Mouse (Mus musculus): ENCODE measurements around the gene Mmp8. TPM values are rescaled to one million over a fixed set of nuclear protein-coding genes. Genes with fewer than 3 reads are reported as not detected.
A peak's percentile ranks its signal among the peaks of the same experiment; 100 is the strongest.

Gene Mmp8
- polyA plus RNA-seq, 1 experiment from 2014 or later, result not detected

DNA sequence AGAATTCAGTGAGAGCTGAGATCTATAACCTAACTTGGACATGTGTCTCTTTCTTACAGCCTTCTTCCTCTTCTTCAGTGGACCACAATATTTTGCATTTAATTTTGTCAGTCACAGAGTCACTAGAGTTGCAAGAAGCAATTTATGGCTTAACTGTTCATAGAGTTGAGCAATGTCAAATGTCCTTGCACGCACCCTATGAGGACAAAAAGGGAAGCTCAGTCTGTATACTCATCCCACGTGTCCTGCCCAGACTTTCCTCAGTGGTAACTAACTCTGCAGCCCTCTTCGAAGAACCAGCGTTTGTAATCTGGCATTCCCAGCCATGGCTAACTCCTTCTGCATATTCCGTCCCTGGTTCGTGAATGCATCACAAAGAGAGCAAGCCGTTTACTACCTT, 9.1 kb downstream of the Mmp8 start:
- Histone ChIP-seq H3K9me3 (no peaks in the 10 kb centered on the region), H3K27ac (replicated peaks) (no peak overlapping the region), H3K27me3 (replicated peaks; ENCODE audit: low read depth, poor library complexity, severe bottlenecking) (no peaks in the 10 kb centered on the region), H3K4me1 (no peaks in the 10 kb centered on the region), H3K36me3 (replicated peaks) (no peaks in the 10 kb centered on the region), H3K4me3 (no peak overlapping the region)
- 76% methylated on average over 7 of the region's 7 CpGs for whole genome bisulfite sequencing
- no peak for DNase-seq (ENCODE audit: low spot score)

DNA sequence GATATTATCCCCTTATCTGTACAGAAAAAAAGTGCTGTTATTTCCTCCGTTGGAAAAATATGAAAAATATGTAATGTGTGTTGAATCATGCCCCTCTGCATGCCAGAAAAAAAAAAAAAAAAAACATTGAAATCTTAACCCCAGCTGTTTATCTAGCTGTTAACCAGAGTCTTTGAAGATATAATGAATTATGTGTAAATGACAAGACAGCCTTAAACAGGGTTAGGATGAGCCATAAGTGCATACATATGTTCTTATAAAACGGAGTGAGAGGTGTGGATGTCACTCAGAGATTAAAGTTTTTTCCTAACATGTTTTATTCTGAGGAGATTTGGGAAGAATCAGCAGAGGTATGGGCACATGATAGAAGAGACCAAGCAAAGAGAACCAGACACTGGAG, 9.7 kb downstream of the Mmp8 start:
- no peak for DNase-seq (ENCODE audit: low spot score)
- Histone ChIP-seq H3K4me3 (no peak overlapping the region), H3K9me3 (no peaks in the 10 kb centered on the region), H3K4me1 (no peaks in the 10 kb centered on the region), H3K27me3 (replicated peaks; ENCODE audit: low read depth, poor library complexity, severe bottlenecking) (no peaks in the 10 kb centered on the region), H3K36me3 (replicated peaks) (no peaks in the 10 kb centered on the region), H3K27ac (replicated peaks) (no peak overlapping the region)
- 75% methylated on average over 2 of the region's 2 CpGs for WGBS

DNA sequence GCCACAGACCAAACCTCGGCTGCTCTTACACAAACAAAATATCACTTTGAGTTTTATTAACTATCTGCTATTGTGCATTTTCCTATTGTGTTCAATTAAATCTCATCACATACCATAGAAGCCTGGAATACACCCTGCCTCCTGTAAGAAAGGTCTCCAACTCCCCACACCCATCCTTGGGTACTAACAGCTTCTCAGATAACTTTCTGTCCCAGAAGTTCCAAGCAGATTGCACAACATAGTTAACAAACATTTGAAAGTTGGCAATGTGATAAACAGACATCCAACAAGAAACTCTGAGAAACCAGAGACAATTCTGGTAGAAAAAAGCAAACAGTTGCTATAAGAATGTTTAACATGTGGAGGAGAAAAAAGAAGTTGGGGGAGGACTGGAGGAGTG, 12.2 kb downstream of the Mmp8 start:
- no peaks in the 10 kb centered on the region for H3K4me1 ChIP-seq
- no peak for DNase-seq (ENCODE audit: low spot score)
- 93% methylated on average over 1 of the region's 1 CpGs for WGBS
- H3K27me3 ChIP-seq (replicated peaks; ENCODE audit: low read depth, poor library complexity, severe bottlenecking), result no peaks in the 10 kb centered on the region
- H3K4me3 ChIP-seq, result no peak overlapping the region
- H3K36me3 ChIP-seq (replicated peaks), result no peaks in the 10 kb centered on the region
- H3K27ac ChIP-seq (replicated peaks), result no peak overlapping the region
- H3K9me3 ChIP-seq, result no peaks in the 10 kb centered on the region

DNA sequence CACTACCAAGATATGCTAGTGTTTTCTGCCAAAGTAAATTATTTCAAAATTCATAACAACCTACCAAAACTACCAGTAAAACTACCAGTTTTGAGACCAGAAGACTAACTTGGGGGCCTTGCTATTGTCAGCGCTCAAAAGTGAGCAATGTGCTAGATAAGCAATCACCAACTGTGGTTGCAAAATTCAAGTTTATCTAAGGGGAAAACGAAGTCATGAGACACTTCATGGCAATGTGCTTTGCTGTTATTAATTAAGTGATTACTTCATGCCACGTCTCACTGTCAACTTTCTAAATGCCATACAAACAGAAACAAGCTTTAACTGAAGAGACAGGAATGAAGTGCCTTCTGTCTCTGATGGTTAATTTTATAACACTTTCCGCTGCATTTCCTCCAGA, 12.9 kb downstream of the Mmp8 start, which contains the start of gene Mmp27:
TSS of gene Mmp27 (plus strand) at position 235 of the 400 bp plus-strand sequence.
- Histone ChIP-seq H3K36me3 (replicated peaks) (no peaks in the 10 kb centered on the region), H3K27me3 (replicated peaks; ENCODE audit: low read depth, poor library complexity, severe bottlenecking) (no peaks in the 10 kb centered on the region), H3K4me3 (no peak within 1 kb of the TSS), H3K4me1 (no peaks in the 10 kb centered on the region), H3K27ac (replicated peaks) (no peak within 1 kb of the TSS), H3K9me3 (no peaks in the 10 kb centered on the region)
- WGBS, result 73% methylated on average over 4 of the region's 4 CpGs
- no peak for DNase-seq (ENCODE audit: low spot score)

DNA sequence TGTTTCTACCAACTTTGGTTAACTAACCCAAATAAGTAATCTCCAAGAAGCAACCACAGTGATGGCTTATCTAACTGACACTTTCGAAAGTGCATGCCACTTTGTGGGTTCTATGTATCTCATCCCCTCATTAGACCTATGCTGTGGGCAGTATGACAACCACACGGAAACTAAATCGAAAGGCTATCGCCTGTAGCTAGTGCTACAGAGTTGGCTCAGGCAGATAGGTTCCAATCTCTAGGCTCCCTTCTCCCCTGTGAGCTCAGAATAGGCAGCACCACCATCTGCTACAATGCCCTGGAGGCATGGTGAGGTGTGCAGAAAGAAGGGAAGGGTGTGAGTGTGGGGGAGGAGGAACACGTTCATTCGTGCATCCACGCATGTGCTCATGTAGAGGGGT, 13.9 kb downstream of the Mmp8 start:
- 90% methylated on average over 7 of the region's 7 CpGs for WGBS
- H3K4me3 ChIP-seq, result no peak overlapping the region
- H3K27me3 ChIP-seq (replicated peaks; ENCODE audit: low read depth, poor library complexity, severe bottlenecking), result no peaks in the 10 kb centered on the region
- DNase-seq (ENCODE audit: low spot score), result no peak
- H3K4me1 ChIP-seq, result no peaks in the 10 kb centered on the region
- H3K27ac ChIP-seq (replicated peaks), result no peak overlapping the region
- no peaks in the 10 kb centered on the region for H3K36me3 ChIP-seq (replicated peaks)
- H3K9me3 ChIP-seq, result no peaks in the 10 kb centered on the region

DNA sequence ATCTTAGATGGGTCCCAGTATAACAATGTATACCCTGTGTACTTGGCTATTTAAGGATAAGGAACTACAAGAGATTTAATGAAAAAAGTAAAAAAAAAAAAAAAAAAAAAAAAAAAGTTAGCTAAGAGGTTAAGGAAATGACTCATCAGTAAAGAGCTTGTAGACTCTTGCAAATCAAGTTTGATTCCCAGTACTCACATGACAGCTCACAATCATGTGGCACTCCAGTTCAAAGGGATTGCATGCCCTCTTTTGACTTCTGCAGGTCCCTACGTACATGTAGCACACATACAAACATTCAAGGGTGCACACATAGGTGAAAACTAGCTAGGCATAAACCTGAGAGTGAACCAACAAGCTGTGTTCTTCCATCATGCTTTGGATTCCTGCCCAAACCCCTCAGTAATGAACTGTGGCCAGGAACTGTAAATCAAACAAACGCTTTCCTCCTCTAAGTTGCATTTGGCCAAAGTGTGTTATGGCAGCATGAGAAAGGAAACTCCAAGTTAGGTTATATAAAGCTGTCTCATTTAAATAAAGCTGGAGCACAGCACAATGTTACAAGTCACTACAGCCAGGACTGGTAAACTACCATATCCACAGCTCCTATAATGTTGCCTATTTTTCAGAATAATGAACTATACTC, 14.5 kb downstream of the Mmp8 start:
- Histone ChIP-seq H3K36me3 (replicated peaks) (no peaks in the 10 kb centered on the region), H3K4me1 (no peaks in the 10 kb centered on the region), H3K27me3 (replicated peaks; ENCODE audit: low read depth, poor library complexity, severe bottlenecking) (no peaks in the 10 kb centered on the region), H3K9me3 (no peaks in the 10 kb centered on the region), H3K4me3 (no peak overlapping the region), H3K27ac (replicated peaks) (no peak overlapping the region)
- DNase-seq (ENCODE audit: low spot score), result no peak
- WGBS, result 85% methylated on average over 2 of the region's 2 CpGs

DNA sequence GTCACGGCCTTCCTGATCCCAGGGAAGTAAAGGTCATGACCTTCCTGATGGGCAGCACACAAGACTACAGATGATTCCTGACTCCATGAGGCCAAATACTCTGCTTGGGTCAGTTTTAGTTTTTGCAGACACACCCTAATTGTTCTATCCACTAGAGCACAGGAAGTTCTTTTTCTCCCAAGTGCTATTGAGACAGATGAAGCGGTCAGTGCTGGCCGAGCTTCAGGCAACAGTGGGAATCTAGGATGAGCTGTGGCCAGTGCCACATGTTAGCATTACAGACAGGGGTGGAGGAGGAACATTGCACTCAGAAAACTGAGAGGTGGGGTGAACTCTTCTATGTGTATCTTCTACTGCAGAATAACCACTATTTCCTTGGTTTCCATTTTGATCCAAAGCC, 17.3 kb downstream of the Mmp8 start:
- Histone ChIP-seq H3K4me1 (no peaks in the 10 kb centered on the region), H3K9me3 (no peaks in the 10 kb centered on the region), H3K36me3 (replicated peaks) (no peaks in the 10 kb centered on the region), H3K27ac (replicated peaks) (no peak overlapping the region), H3K27me3 (replicated peaks; ENCODE audit: low read depth, poor library complexity, severe bottlenecking) (no peaks in the 10 kb centered on the region), H3K4me3 (no peak overlapping the region)
- 53% methylated on average over 3 of the region's 3 CpGs for WGBS
- DNase-seq (ENCODE audit: low spot score), result no peak

DNA sequence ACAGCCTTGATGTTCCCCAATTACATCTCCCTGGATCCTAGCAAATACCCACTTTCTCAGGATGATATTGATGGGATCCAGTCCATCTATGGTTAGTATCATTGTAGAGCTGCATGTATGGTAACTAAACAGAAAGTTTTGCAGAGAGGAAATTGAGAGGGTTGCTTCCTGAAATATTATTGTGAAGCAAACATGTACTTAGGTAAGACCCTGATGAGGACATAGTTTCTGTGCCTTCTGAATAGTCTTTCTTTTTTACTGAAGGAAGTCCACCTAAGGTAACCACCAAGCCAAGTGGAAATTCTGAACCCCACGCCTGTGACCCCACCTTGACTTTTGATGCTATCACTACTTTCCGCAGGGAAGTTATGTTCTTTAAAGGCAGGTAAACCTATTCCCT, 19.1 kb downstream of the Mmp8 start:
- 88% methylated on average over 2 of the region's 2 CpGs for WGBS
- H3K4me1 ChIP-seq, result no peaks in the 10 kb centered on the region
- no peaks in the 10 kb centered on the region for H3K9me3 ChIP-seq
- H3K36me3 ChIP-seq (replicated peaks), result no peaks in the 10 kb centered on the region
- H3K4me3 ChIP-seq, result no peak overlapping the region
- H3K27me3 ChIP-seq (replicated peaks; ENCODE audit: low read depth, poor library complexity, severe bottlenecking), result no peaks in the 10 kb centered on the region
- DNase-seq (ENCODE audit: low spot score), result no peak
- H3K27ac ChIP-seq (replicated peaks), result no peak overlapping the region

DNA sequence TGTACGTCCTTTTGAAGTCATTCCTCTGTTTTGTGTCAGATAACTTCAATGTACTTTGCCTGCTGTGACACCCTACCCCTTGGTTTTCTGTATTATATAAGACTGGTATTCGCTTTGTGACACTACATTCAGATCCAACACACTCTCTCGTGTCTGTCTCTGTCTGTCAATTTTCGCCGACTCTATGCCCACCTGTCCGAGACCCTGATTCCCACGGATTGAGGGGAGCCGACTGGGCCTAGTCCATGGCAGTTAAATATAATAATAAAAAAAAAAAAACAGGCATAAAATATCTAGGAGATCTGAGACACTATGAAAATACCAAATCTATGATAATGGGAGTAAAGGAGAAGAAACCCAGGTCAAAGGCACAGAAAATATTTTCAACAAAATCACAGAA, 31.8 kb downstream of the Mmp8 start:
- 73% methylated on average over 8 of the region's 8 CpGs for WGBS
- no peak overlapping the region for H3K27ac ChIP-seq (replicated peaks)
- no peaks in the 10 kb centered on the region for H3K4me1 ChIP-seq
- H3K9me3 ChIP-seq, result no peaks in the 10 kb centered on the region
- DNase-seq (ENCODE audit: low spot score), result no peak
- no peaks in the 10 kb centered on the region for H3K36me3 ChIP-seq (replicated peaks)
- no peak overlapping the region for H3K4me3 ChIP-seq
- H3K27me3 ChIP-seq (replicated peaks; ENCODE audit: low read depth, poor library complexity, severe bottlenecking), result no peaks in the 10 kb centered on the region

DNA sequence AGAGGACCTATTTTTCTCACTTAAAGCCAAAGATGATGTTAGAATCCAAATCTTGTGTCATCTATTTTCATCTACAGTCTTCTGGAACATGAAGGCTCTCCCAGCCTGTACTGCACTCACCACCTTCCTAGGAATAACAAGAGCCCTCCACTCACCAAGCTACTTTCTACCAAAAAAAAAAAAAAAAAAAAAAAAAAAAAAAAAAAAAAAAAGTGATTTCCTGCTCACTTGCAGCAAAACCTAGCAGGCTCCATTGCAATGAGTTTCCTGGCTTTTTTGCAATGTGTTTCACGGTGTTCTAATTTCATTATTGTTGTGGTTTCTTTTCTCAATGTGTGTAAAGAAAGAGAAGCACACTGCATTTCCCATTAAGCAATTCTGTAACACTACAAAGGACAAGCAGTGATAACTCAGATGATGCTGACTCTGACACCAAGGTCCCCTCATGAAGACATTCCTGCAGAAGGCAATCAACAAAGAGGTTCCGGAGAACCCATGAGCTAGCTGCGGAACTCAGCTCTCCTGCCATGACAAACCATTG, 35.1 kb downstream of the Mmp8 start:
- H3K27ac ChIP-seq (replicated peaks), result no peak overlapping the region
- no peaks in the 10 kb centered on the region for H3K9me3 ChIP-seq
- 89% methylated on average over 3 of the region's 3 CpGs for WGBS
- H3K4me3 ChIP-seq, result no peak overlapping the region
- H3K36me3 ChIP-seq (replicated peaks), result no peaks in the 10 kb centered on the region
- no peaks in the 10 kb centered on the region for H3K4me1 ChIP-seq
- H3K27me3 ChIP-seq (replicated peaks; ENCODE audit: low read depth, poor library complexity, severe bottlenecking), result no peaks in the 10 kb centered on the region
- no peak for DNase-seq (ENCODE audit: low spot score)

DNA sequence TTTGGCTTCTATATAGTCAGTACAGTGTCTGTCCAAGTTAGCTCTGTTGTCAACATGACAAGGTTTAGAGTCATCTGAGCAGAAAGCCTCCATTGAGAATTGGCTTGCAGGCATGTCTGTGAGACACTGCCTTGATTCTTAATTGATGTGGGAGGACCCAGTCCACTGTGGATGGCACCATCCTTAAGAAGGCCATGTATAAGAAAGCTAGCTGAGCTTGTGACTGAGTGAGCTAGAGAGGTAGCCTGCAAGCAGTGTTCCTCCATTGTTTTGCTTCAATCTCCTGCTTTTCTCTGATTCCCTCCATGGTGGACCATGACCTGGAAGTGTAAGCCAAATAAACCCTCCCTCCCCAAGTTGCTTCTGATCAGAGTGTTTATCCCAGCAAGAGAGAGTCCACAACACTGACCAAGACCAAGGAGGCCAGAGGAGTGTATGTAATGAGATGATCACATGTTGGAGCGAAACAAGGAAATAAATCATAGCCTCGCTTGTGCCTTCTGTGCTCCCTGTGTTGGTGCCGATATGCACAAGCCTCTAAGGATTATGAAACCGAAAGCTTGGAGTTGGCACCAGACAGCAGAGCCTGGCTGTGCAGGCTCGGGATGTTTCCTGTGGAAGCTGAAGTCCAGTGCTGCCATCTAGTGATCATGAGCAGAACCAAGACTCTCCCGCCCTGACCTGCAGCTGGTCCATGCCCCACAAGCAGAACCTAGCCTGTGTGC, 36.7 kb downstream of the Mmp8 start:
- WGBS, result 25% methylated on average over 6 of the region's 6 CpGs
- peak overlapping the region; percentile 27; the same call in 1 of the 2 replicates for H3K4me3 ChIP-seq
- no peaks in the 10 kb centered on the region for H3K4me1 ChIP-seq
- DNase-seq (ENCODE audit: low spot score), result peak; percentile 75
- no peak overlapping the region for H3K27ac ChIP-seq (replicated peaks)
- no peaks in the 10 kb centered on the region for H3K36me3 ChIP-seq (replicated peaks)
- no peaks in the 10 kb centered on the region for H3K9me3 ChIP-seq
- no peaks in the 10 kb centered on the region for H3K27me3 ChIP-seq (replicated peaks; ENCODE audit: low read depth, poor library complexity, severe bottlenecking)

DNA sequence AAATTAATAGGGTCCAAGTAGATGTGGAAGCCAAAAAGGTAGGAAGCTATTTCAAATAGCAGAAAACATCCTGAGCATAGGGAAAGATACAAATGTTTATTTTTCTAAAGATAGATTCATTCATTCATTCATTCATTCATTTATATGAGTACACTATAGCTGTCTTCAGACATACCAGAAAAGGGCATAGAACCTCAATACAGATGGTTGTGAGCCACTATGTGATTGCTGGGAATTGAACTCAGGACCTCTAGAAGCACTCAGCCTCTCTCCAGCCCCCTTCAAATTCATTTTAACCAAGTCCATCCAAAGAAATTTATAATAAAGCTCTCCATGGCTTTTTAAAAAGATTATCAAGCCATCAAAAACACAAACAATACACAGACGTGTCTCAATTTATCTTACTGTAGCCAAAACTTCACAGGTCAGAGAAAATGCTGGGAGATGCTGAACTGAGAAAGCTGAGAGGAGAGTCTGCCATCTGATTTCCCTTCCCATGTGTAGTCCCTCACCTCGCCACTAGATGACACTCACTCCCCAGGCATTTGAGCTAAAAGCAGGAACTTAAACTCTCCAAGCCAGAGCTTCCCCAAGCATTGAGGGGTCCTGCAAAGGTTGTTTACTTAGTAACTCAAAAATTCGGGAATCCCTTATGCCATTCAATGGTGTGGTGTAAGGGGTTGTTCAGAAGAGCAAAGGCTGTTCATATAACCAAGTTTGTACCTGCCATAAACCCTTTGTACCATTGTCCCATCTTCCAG, 44.9 kb downstream of the Mmp8 start:
- no peaks in the 10 kb centered on the region for H3K36me3 ChIP-seq (replicated peaks)
- H3K4me1 ChIP-seq, result no peaks in the 10 kb centered on the region
- DNase-seq (ENCODE audit: low spot score), result peak; percentile 71
- H3K4me3 ChIP-seq, result no peak overlapping the region
- H3K27me3 ChIP-seq (replicated peaks; ENCODE audit: low read depth, poor library complexity, severe bottlenecking), result no peaks in the 10 kb centered on the region
- no peak overlapping the region for H3K27ac ChIP-seq (replicated peaks)
- WGBS, result 8% methylated on average over 3 of the region's 3 CpGs
- no peaks in the 10 kb centered on the region for H3K9me3 ChIP-seq

All from embryonic facial prominence, embryonic 10.5 days (tissue).